Mouse (Mus musculus): ENCODE results near the gene Endog. TPM values are rescaled to one million over a fixed set of nuclear protein-coding genes. Genes with fewer than 3 reads are reported as not detected.
"Not testable (repeated sequence)": the region's sequence is repeated elsewhere in the genome, so short reads cannot be mapped to it uniquely, and the experiment has no call there.

Endog gene
- total RNA-seq (2021), result 10 to 100 TPM; 55.6 to 58.2 TPM
- long read RNA-seq, experiment 1, transcript Endog-201 (3 exons, 1,063 nt), result major isoform, 138 of 141 reads
- long read RNA-seq, experiment 1, partial matches to known transcripts, result 2 of 141 reads
- long read RNA-seq, experiment 1, other reads (novel, unspliced or antisense), result 1 of 141 reads
- long read RNA-seq, experiment 2, transcript Endog-201 (3 exons, 1,063 nt), result major isoform, 89 of 94 reads
- long read RNA-seq, experiment 2, partial matches to known transcripts, result 2 of 94 reads
- long read RNA-seq, experiment 2, other reads (novel, unspliced or antisense), result 3 of 94 reads

- peak; percentile 93 for DNase-seq
Measured at GRCm38 (mm10) chr2:30171371-30171996, at the start of gene Endog. Gene Endog (plus strand): TSS chr2:30171493.

GRCm38 (mm10) chr2:30122766-30123165, 48.5 kb upstream of the Endog start:
- no peak for DNase-seq

DNA sequence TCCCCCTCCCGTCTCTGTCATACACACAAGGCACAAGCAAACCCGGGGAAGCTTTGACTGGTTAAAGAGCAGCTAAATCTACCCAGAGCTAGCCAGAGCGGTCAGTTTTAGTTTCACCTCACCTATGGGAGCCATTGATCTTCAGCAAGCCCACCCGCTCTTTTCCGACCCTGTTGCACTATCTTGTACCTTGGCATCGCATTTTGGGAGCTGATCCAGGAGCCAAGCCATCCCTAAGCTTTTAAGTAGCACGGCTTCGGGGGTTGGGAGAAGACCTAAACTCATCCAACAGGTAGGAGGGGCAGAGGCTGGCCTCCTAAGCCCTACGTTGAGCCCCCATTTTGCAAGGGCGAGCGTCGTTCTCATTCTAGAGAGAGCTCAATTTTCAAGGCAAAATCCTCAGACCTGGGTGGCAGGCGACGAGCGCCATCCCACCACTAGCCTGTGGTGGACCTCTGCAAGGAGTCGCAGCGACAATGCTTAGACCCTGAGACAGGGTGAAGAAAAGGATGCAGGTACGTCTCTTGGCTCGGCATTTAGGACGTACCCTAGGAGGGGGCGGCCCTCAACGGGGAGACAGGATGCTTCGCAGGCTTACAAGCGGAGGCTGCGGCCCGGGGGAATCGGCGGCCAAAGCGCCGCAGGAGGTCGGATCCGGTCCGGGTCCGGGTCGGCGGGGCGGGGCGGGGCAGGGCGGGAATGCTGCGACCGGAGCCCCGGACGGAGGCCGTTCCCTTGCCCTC, 47.4 kb upstream of the Endog start:
- DNase-seq, result no peak

- DNase-seq, result peak; percentile 98
Measured at GRCm38 (mm10) chr2:30124472-30125274, 46.6 kb upstream of the Endog start, which contains the start of gene Zer1. Gene Zer1 (minus strand): TSS chr2:30124585.

DNA sequence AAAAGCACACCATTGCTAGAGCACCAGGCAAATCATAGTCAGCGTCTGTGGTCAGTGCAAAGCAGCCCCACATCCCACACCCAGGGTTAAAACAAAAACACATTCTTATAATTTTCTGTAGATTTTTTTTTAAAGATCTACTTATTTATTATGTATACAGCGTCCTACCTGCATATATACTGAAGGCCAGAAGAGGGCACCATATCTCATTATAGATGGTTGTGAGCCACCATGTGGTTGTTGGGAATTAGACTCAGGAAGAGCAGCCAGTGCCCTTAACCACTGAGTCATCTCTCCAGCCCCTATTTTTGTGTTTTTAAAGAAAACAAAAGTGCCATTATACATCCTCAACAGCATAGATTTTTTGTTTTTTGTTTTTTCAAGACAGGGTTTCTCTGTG, 42.5 kb upstream of the Endog start:
- no peak for DNase-seq

- no peak for DNase-seq
Measured at GRCm38 (mm10) chr2:30130156-30130555, 41.1 kb upstream of the Endog start.

GRCm38 (mm10) chr2:30131240-30131639, 40.1 kb upstream of the Endog start:
- not testable (repeated sequence) for DNase-seq

- peak; percentile 71 for DNase-seq
Measured at GRCm38 (mm10) chr2:30132801-30133612, 38.3 kb upstream of the Endog start.

- peak; percentile 99 for DNase-seq
Measured at GRCm38 (mm10) chr2:30133613-30134377, 37.5 kb upstream of the Endog start, which contains the start of gene Tbc1d13. Gene Tbc1d13 (plus strand): TSS chr2:30133746.

DNA sequence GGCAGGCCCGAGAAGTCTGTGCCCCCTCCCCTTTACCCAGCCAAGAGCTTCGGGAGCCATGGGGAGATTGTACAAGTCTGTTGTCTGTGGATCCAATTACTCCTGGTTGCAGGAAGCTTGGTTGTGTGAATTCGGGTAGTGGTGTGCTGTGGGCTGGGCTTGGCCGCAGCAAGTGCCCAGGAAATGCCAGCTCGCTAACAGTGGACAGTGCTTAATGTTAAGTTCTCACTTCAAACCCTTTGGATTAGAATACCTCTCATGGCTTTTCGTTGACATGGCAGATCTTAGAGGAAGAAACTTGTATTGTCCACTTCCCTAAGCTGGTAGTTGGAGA, 36.9 kb upstream of the Endog start:
- peak; percentile 40 for DNase-seq

GRCm38 (mm10) chr2:30134928-30135620, 36.2 kb upstream of the Endog start:
- no peak for DNase-seq

DNA sequence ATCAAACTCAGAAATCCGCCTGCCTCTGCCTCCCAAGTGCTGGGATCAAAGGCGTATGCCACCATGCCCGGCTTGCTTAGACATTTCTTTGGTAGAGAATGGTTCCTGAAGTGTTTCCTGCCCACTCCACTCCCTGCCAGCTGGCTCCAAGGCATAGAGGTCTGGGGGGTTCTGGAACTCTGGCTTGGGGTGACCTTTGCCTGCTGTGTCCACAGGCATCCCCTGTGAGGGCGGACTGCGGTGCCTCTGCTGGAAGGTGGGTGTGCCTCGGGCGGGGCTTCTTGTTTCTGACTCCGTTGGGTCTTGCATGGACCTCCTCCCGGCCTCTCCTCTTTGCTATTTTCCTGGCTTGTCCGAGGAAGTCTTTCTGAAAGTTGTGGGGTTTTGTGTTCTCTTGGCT, 34.8 kb upstream of the Endog start:
- no peak for DNase-seq

- DNase-seq, result not testable (repeated sequence)
Measured at GRCm38 (mm10) chr2:30140021-30140420, 31.3 kb upstream of the Endog start.

DNA sequence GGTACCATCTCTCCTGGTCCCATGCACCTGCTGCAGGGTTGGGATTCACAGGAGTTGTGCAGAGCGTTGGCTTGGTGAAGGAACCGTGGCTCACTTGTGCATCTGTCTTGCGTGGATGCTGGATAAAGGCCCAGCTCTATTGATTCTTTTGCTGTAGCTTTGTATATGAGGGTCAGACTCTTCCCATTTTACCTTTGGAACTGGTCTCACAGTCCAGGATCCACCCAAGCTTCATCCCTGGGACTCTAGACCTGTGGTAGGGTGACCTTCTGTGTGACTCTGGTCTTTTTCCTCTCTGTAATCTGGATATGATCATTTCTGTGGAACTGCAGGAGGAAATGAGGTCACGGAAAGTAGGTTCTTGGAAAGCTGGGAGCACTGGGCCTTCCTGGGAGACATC, 26.9 kb upstream of the Endog start:
- no peak for DNase-seq

- peak; percentile 89 for DNase-seq
Measured at GRCm38 (mm10) chr2:30147466-30147865, 23.8 kb upstream of the Endog start.

- DNase-seq, result no peak
Measured at GRCm38 (mm10) chr2:30151840-30152239, 19.5 kb upstream of the Endog start.

- DNase-seq, result peak; percentile 60
Measured at GRCm38 (mm10) chr2:30152616-30153015, 18.7 kb upstream of the Endog start.

DNA sequence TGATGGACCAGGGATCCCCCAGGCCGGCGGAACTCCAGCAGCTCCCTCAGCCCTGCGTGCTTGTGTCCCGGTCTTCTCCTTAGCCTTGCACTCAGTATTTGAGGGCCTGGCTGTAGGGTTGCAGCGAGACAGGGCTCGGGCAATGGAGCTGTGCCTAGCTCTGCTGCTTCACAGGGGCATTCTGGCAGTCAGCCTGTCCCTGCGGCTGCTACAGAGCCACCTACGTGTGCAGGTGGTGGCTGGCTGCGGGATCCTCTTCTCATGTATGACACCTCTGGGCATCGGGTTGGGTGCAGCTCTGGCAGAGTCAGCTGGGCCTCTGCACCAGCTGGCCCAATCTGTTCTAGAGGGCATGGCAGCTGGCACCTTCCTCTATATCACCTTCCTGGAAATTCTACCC, 11.4 kb upstream of the Endog start:
- not testable (repeated sequence) for DNase-seq

DNA sequence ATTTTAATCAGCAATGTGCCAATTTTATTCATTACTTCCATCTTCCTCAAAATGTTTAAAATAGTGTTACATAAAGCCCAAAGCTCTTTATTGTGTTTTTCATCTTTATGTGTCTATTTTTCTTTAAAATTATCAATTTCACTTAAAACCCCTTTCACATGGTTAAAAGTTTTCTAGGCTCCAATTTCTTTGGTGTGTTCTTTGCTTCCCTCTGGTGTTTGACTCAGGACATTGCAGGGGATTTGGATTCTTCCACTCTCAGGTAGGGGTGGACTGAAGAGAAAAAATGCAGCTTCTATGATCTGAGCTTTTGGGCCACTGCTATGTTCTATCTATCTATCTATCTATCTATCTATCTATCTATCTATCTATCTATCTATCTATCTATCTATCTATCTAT, 9.5 kb upstream of the Endog start:
- DNase-seq, result no peak

DNA sequence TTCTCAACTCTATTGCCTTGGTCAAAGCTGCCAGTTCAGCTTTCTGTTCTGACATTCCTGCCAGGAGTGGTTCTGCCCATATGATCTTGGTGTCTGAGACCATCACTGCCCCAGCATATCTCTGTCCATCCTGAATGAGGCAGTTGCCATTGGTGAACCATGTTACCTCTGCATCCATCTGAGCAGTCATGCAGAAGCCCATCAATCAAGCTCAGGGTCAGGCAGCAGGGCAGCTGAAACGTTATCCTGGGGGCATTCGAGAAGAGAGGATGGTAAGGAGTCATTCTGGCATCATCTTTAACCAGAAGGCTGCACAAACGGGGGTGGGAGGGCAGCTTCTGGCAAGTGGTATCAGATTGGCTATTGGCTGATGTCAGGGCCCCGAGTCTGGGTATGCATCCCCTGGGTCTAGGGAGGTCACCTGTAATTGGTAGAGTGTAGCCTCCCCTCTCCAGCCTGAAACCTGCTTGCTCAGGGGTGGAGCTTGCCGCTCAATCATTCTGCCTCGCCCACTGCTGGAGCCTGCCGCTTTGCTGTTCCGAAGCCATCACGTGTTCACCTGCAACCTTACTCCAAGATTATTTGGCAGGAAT, 6.9 kb upstream of the Endog start:
- DNase-seq, result no peak

Data from adrenal gland, postnatal 10 days (tissue).